Mouse (Mus musculus): Measurements from ENCODE around the gene Ephx4. TPM values are rescaled to one million over a fixed set of nuclear protein-coding genes. Genes with fewer than 3 reads are reported as not detected.

Gene Ephx4
- polyA plus RNA-seq, 1 experiment from 2014 or later = 3.8 TPM

- H3K4me2 ChIP-seq = no peak overlapping the region
- no peak overlapping the region for H3K4me3 ChIP-seq (replicated peaks)
- ATAC-seq (ENCODE audit: low FRiP score) = no peak
- no peak overlapping the region for H3K9ac ChIP-seq (replicated peaks)
- H3K36me3 ChIP-seq = no peaks in the 10 kb centered on the region
- H3K4me1 ChIP-seq = no peaks in the 10 kb centered on the region
- WGBS = 67% methylated on average over 2 of the region's 2 CpGs
- H3K9me3 ChIP-seq (replicated peaks) = no peaks in the 10 kb centered on the region
- no peak overlapping the region for H3K27ac ChIP-seq (replicated peaks)
- H3K27me3 ChIP-seq (replicated peaks) = no peaks in the 10 kb centered on the region
Measured at GRCm38 (mm10) chr5:107394437-107394836, 8.1 kb upstream of the Ephx4 start.

- Histone ChIP-seq H3K27me3 (replicated peaks) (peaks cover 19% of the 10 kb centered on the region), H3K36me3 (no peaks in the 10 kb centered on the region), H3K9ac (replicated peaks) (peak overlapping the region; percentile 59), H3K4me3 (replicated peaks) (peak overlapping the region; percentile 66), H3K9me3 (replicated peaks) (no peaks in the 10 kb centered on the region), H3K4me2 (peak overlapping the region; percentile 99), H3K27ac (replicated peaks) (no peak overlapping the region), H3K4me1 (peaks cover 13% of the 10 kb centered on the region; the same call in 1 of the 2 replicates)
- under 1% methylated on average over 65 of the region's 80 CpGs for WGBS
- peak; percentile 78 for ATAC-seq (ENCODE audit: low FRiP score)
Measured at GRCm38 (mm10) chr5:107403011-107403946, 743 bp downstream of the Ephx4 start.

- peak; percentile 48; the same call in 1 of the 2 replicates for ATAC-seq (ENCODE audit: low FRiP score)
- 30% methylated on average over 12 of the region's 12 CpGs for WGBS
- no peaks in the 10 kb centered on the region for H3K9me3 ChIP-seq (replicated peaks)
- peak overlapping the region; percentile 66 for H3K4me3 ChIP-seq (replicated peaks)
- peaks cover 19% of the 10 kb centered on the region for H3K27me3 ChIP-seq (replicated peaks)
- H3K9ac ChIP-seq (replicated peaks) = peak overlapping the region; percentile 59
- H3K27ac ChIP-seq (replicated peaks) = no peak overlapping the region
- H3K36me3 ChIP-seq = no peaks in the 10 kb centered on the region
- H3K4me1 ChIP-seq = peaks cover 13% of the 10 kb centered on the region; the same call in 1 of the 2 replicates
- peak overlapping the region; percentile 99 for H3K4me2 ChIP-seq
Measured at GRCm38 (mm10) chr5:107403947-107404684, 1.6 kb downstream of the Ephx4 start.

GRCm38 (mm10) chr5:107405361-107405760, 2.8 kb downstream of the Ephx4 start:
- Histone ChIP-seq H3K4me2 (no peak overlapping the region), H3K4me3 (replicated peaks) (no peak overlapping the region), H3K4me1 (peaks cover 13% of the 10 kb centered on the region; the same call in 1 of the 2 replicates), H3K27ac (replicated peaks) (no peak overlapping the region), H3K27me3 (replicated peaks) (peaks cover 19% of the 10 kb centered on the region), H3K9me3 (replicated peaks) (no peaks in the 10 kb centered on the region), H3K36me3 (no peaks in the 10 kb centered on the region), H3K9ac (replicated peaks) (no peak overlapping the region)
- no peak for ATAC-seq (ENCODE audit: low FRiP score)
- WGBS = 82% methylated on average over 4 of the region's 4 CpGs

- Histone ChIP-seq H3K9me3 (replicated peaks) (no peaks in the 10 kb centered on the region), H3K36me3 (no peaks in the 10 kb centered on the region), H3K4me3 (replicated peaks) (no peak overlapping the region), H3K4me1 (no peaks in the 10 kb centered on the region), H3K27me3 (replicated peaks) (peaks cover 5% of the 10 kb centered on the region), H3K4me2 (no peak overlapping the region), H3K27ac (replicated peaks) (no peak overlapping the region), H3K9ac (replicated peaks) (no peak overlapping the region)
- no peak for ATAC-seq (ENCODE audit: low FRiP score)
- WGBS = 94% methylated on average over 1 of the region's 1 CpGs
Measured at GRCm38 (mm10) chr5:107410305-107410704, 7.8 kb downstream of the Ephx4 start.

GRCm38 (mm10) chr5:107411326-107411725, 8.8 kb downstream of the Ephx4 start:
- WGBS = 64% methylated on average over 4 of the region's 4 CpGs
- Histone ChIP-seq H3K9ac (replicated peaks) (no peak overlapping the region), H3K4me3 (replicated peaks) (no peak overlapping the region), H3K9me3 (replicated peaks) (no peaks in the 10 kb centered on the region), H3K4me1 (no peaks in the 10 kb centered on the region), H3K4me2 (no peak overlapping the region), H3K27ac (replicated peaks) (no peak overlapping the region), H3K36me3 (no peaks in the 10 kb centered on the region), H3K27me3 (replicated peaks) (0 out of 2 replicates have a peak, but pooled peaks cover 3% of the 10 kb centered on the region)
- no peak for ATAC-seq (ENCODE audit: low FRiP score)

GRCm38 (mm10) chr5:107412285-107412684, 9.7 kb downstream of the Ephx4 start:
- no peak overlapping the region for H3K9ac ChIP-seq (replicated peaks)
- no peaks in the 10 kb centered on the region for H3K36me3 ChIP-seq
- H3K4me3 ChIP-seq (replicated peaks) = no peak overlapping the region
- ATAC-seq (ENCODE audit: low FRiP score) = no peak
- no peaks in the 10 kb centered on the region for H3K4me1 ChIP-seq
- no peak overlapping the region for H3K4me2 ChIP-seq
- 81% methylated on average over 2 of the region's 2 CpGs for WGBS
- no peaks in the 10 kb centered on the region for H3K27me3 ChIP-seq (replicated peaks)
- no peaks in the 10 kb centered on the region for H3K9me3 ChIP-seq (replicated peaks)
- no peak overlapping the region for H3K27ac ChIP-seq (replicated peaks)

DNA sequence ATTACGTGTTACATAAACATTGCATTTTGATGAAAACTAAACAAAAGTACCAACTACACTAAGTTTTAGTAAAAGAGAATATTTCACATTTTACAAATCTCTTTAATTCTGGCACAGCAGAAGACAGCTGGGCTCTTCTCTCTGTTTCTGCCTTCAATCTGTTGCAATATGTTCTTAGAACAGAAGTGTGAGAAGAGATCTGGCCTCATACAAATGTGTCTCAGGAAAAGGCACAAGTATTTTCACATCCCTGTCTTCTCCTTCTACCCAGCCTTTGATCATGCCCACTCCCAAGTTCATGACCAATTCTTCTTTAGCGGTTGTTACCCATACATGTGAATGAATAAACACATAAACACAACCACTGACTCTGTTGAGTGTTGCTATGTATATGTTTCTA, 12.6 kb downstream of the Ephx4 start:
- Histone ChIP-seq H3K9me3 (replicated peaks) (no peaks in the 10 kb centered on the region), H3K27me3 (replicated peaks) (no peaks in the 10 kb centered on the region), H3K4me3 (replicated peaks) (no peak overlapping the region), H3K4me1 (no peaks in the 10 kb centered on the region), H3K4me2 (no peak overlapping the region), H3K9ac (replicated peaks) (no peak overlapping the region), H3K36me3 (no peaks in the 10 kb centered on the region), H3K27ac (replicated peaks) (no peak overlapping the region)
- 89% methylated on average over 2 of the region's 2 CpGs for WGBS
- no peak for ATAC-seq (ENCODE audit: low FRiP score)

DNA sequence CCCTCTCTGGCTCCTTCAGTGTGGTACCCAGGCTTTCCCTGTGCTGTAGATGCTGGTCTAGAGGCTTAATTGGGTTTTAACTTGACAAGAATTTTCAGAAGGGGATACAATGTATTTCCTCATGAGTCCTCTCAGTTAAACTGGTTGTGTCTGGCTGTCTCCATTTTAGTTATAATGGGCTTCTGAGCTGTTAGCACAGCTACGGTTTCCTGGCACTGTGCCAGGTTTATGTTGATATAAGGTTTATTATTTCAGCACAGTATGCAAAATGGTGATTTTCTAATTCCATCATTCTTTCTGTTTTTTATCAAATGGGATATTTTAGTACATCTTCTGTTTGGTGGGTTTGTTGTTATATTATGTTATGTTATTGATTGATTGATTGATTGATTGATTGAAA, 19.1 kb downstream of the Ephx4 start:
- 43% methylated on average over 1 of the region's 1 CpGs for WGBS
- Histone ChIP-seq H3K27me3 (replicated peaks) (no peaks in the 10 kb centered on the region), H3K4me2 (no peak overlapping the region), H3K9ac (replicated peaks) (no peak overlapping the region), H3K27ac (replicated peaks) (no peak overlapping the region), H3K4me3 (replicated peaks) (no peak overlapping the region), H3K9me3 (replicated peaks) (no peaks in the 10 kb centered on the region), H3K4me1 (no peaks in the 10 kb centered on the region), H3K36me3 (no peaks in the 10 kb centered on the region)
- no peak for ATAC-seq (ENCODE audit: low FRiP score)

DNA sequence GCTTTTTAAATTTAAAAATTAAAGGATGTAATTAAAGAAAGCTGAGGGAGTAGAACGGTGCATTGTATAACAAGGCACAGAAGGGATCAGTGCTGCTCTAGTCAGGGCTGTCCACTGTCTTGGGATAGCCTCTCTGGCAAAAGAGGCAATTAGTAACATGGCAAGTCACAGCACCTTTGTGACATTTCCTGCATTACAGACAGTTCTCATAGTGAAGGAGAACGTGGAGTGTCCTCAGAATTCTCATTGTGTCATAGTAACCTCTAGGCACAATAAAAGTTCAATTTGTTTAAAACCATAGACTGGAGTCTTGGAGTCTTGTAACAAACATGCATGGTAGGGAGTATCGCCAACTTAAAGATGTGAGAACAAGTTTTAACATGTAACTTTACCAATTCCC, 28.7 kb downstream of the Ephx4 start, which contains the start of gene Lpcat2b:
Gene Lpcat2b (plus strand): TSS at position 301 of the 400 bp plus-strand sequence.
- peaks cover 9% of the 10 kb centered on the region; the same call in 1 of the 2 replicates for H3K27me3 ChIP-seq (replicated peaks)
- no peak within 1 kb of the TSS for H3K4me2 ChIP-seq
- 78% methylated on average over 3 of the region's 3 CpGs for WGBS
- H3K27ac ChIP-seq (replicated peaks) = no peak within 1 kb of the TSS
- no peaks in the 10 kb centered on the region for H3K9me3 ChIP-seq (replicated peaks)
- no peaks in the 10 kb centered on the region for H3K4me1 ChIP-seq
- ATAC-seq (ENCODE audit: low FRiP score) = no peak
- H3K4me3 ChIP-seq (replicated peaks) = no peak within 1 kb of the TSS
- no peak within 1 kb of the TSS for H3K9ac ChIP-seq (replicated peaks)
- no peaks in the 10 kb centered on the region for H3K36me3 ChIP-seq

DNA sequence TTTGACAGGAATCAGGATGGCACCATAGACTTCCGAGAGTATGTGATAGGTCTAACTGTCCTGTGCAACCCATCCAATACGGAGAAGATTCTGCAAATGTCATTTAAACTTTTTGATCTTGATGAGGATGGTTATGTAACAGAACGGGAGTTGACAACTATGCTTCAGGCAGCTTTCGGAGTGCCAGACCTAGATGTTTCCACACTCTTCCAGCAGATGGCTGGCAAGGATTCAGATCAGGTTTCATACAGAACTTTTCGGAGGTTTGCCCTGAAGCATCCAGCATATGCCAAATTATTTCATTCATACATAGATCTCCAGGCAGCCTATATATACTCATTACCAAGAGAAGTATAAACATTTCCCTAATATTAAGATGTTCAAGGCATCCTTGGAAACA, 31.5 kb downstream of the Ephx4 start:
- H3K4me2 ChIP-seq = no peak overlapping the region
- ATAC-seq (ENCODE audit: low FRiP score) = no peak
- no peaks in the 10 kb centered on the region for H3K9me3 ChIP-seq (replicated peaks)
- no peak overlapping the region for H3K9ac ChIP-seq (replicated peaks)
- H3K36me3 ChIP-seq = no peaks in the 10 kb centered on the region
- peaks cover 11% of the 10 kb centered on the region for H3K4me1 ChIP-seq
- no peak overlapping the region for H3K4me3 ChIP-seq (replicated peaks)
- peaks cover 9% of the 10 kb centered on the region; the same call in 1 of the 2 replicates for H3K27me3 ChIP-seq (replicated peaks)
- H3K27ac ChIP-seq (replicated peaks) = no peak overlapping the region
- 85% methylated on average over 5 of the region's 5 CpGs for WGBS

Measured in neural tube, embryonic 15.5 days (tissue).